Mouse (Mus musculus): ENCODE measurements around the gene Adam19.

DNA sequence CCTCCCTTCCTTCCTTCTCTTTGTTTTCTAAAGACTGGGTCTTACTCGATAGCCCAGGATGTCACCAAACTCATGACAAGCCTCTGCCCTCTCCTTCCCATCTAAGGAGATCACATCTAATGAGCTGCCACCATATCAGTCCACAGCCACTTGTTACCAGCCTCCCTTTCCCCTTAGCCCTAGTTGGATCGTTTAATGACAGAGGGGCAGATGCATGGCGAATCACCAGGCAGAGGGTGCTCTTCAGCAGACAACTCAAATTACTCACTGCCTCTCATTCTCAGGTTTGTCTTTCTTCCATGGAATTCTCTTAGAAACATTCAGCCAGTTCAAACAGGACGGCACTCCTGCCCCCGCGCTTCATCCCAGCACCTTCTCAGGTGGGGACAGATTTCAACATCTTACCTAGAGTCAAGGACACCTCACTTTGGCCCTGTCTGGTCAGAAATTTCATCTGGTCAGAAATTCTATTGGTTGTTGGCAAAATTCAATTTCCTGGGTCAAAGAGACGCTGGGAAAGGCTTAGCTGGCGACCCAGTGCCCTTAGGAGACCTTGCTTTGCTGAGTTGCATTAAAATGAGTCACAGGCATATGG lies 16.8 kb downstream of the Adam19 start:
- TF ChIP-seq POLR2A (IDR thresholded peaks at IDR 0.05; ENCODE audit: borderline replicate concordance, extremely low read depth, insufficient read depth, insufficient read length, poor library complexity, severe bottlenecking): no peak
- TF ChIP-seq CTCF (IDR thresholded peaks at IDR 0.05; ENCODE audit: borderline replicate concordance, extremely low read depth, insufficient read depth, insufficient read length): no peak

Data from brain, embryonic 14.5 days (tissue).